Mouse (Mus musculus) hindbrain, embryonic 11.5 days (tissue): ENCODE measurements around the gene Trp53. TPM values are rescaled to one million over a fixed set of nuclear protein-coding genes. Genes with fewer than 3 reads are reported as not detected.
"Not testable (repeated sequence)": the region's sequence is repeated elsewhere in the genome, so short reads cannot be mapped to it uniquely, and the experiment has no call there.

Experiments used
- ATAC-seq: fragments of 200-750 bp; cut with Nextera tagmentation; 2 replicates; pipeline ENCODE4 v1.8.0; 2017; ENCODE audit warnings: mild to moderate bottlenecking, moderate TSS enrichment, moderate library complexity; ENCODE audit not compliant: low FRiP score
- DNase-seq: peaks from one replicate; pipeline ENCODE4 v3.0.0-alpha.2; 2015; ENCODE audit warnings: low spot score
- H3K27ac ChIP-seq: fragments of 300-500 bp; sonication (generic); 2 replicates; pipeline ENCODE4 v1.5.1; 2014; ENCODE audit warnings: mild to moderate bottlenecking, low read depth, low read length
- H3K27me3 ChIP-seq: fragments of 300-500 bp; sonication (generic); 2 replicates; pipeline ENCODE4 v1.6.1; 2014; ENCODE audit warnings: mild to moderate bottlenecking, low read length, moderate library complexity, mixed read lengths; ENCODE audit not compliant: control insufficient read depth, insufficient read depth
- H3K36me3 ChIP-seq: fragments of 300-500 bp; sonication (generic); 2 replicates; pipeline ENCODE4 v1.6.1; 2014; ENCODE audit warnings: mild to moderate bottlenecking, low read length, moderate library complexity, mixed read lengths; ENCODE audit not compliant: control insufficient read depth, insufficient read depth
- H3K4me1 ChIP-seq: fragments of 300-500 bp; sonication (generic); replicated peaks from 2 replicates; pipeline ENCODE4 v1.6.1; 2014; ENCODE audit warnings: low read length, mixed read lengths; ENCODE audit not compliant: control insufficient read depth, insufficient read depth
- H3K4me2 ChIP-seq: fragments of 300-500 bp; sonication (generic); replicated peaks from 2 replicates; pipeline ENCODE4 v1.6.1; 2014; ENCODE audit warnings: mild to moderate bottlenecking, low read depth, low read length
- H3K4me3 ChIP-seq: fragments of 300-500 bp; sonication (generic); 2 replicates; pipeline ENCODE4 v1.5.1; 2014; ENCODE audit warnings: low read depth, low read length
- H3K9ac ChIP-seq: fragments of 300-500 bp; sonication (generic); 2 replicates; pipeline ENCODE4 v1.6.1; 2014; ENCODE audit warnings: low read depth, low read length
- H3K9me3 ChIP-seq: fragments of 300-500 bp; sonication (generic); 2 replicates; pipeline ENCODE4 v1.6.1; 2016; ENCODE audit warnings: low read length; ENCODE audit not compliant: control insufficient read depth
- WGBS: fragments of 180-500 bp; shearing (Covaris S2); extraction: QIAGEN DNeasy Blood & Tissue Kit; methylation state at CpG from one replicate; pipeline ENCODE4 v1.1.7; 2014; 5-methylcytosine and 5-hydroxymethylcytosine counted together
- polyA plus RNA-seq: library from polyadenylated mRNA; unstranded; fragments of >200 nt; fragmentation: Nextera tagmentation; extraction: Ambion mirVana; gene quantifications from 2 replicates; pipeline ENCODE4 v1.2.1, GENCODE M21; 2014

Gene Trp53
- polyA plus RNA-seq, 1 experiment from 2014 or later: 159 TPM

DNA sequence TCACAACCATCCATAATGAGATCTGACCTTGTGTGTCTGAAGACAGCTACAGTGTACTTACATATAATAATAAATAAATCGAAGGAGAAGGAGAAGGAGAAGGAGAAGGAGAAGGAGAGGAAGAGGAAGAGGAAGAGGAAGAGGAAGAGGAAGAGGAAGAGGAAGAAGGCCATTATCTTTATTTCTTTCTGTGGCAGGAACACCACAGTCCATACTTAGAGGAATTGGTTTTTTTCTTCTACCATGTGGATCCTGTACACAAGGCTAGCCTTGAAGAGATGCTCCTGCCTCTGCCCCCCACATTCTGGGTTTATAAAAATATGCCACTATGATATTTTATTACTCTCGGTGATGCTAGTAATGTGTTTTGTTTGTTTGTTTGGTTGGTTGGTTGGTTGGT is 26.7 kb downstream of the Trp53 start:
- Histone ChIP-seq H3K4me3 (no peak overlapping the region), H3K27me3 (peaks cover 5% of the 10 kb centered on the region; the same call in 1 of the 2 replicates), H3K27ac (no peak overlapping the region), H3K9ac (no peak overlapping the region), H3K4me1 (peaks cover 4% of the 10 kb centered on the region; the same call in 1 of the 2 replicates), H3K4me2 (no peak overlapping the region), H3K36me3 (no peaks in the 10 kb centered on the region), H3K9me3 (no peaks in the 10 kb centered on the region)
- no peak for ATAC-seq
- 77% methylated on average over 2 of the region's 2 CpGs for WGBS
- no peak for DNase-seq

DNA sequence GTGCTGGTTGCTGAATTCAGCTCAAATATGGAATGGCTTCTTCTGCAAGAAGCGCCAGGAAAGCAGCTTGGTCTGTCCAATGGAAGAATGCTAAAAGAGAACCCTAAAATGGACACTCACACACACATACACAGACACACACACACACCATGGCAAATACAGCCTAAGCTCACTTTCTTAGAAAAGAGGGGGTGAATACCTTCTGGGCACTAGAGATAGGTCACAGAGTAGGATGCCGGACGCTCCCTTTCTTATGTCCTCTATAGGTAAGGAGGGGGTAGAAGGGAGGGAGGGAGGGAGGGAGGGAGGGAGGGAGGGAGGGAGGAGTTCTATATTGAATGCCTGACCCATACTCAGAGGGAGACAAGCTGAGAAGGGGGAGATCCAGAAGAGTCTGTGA is 28.4 kb downstream of the Trp53 start:
- Histone ChIP-seq H3K4me2 (no peak overlapping the region), H3K4me3 (no peak overlapping the region), H3K9me3 (no peaks in the 10 kb centered on the region), H3K36me3 (no peaks in the 10 kb centered on the region), H3K9ac (no peak overlapping the region), H3K4me1 (peaks cover 5% of the 10 kb centered on the region), H3K27me3 (peaks cover 5% of the 10 kb centered on the region; the same call in 1 of the 2 replicates), H3K27ac (no peak overlapping the region)
- DNase-seq (no peak), ATAC-seq (no peak)
- 96% methylated on average over 3 of the region's 3 CpGs for WGBS

DNA sequence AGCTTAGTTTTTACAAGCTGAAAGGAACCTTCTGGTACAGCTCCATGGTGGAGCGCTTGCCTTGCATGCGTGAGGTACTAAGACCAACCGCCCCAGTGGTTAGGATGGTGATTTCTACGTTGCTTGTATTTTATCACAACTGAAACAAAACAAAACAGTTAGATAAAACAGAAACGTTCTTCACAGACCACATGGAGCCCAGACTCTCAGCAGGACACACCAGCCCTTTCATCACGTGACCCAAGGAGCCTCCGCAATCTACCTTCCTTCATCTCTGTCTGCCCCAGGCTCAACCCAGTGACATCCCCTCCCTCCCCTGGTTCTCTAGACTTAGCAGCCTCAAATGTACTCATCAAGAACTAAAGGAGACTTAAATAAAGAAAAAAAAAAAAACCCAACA is 29.3 kb downstream of the Trp53 start:
- WGBS: 57% methylated on average over 7 of the region's 7 CpGs
- Histone ChIP-seq H3K9ac (no peak overlapping the region), H3K27me3 (peaks cover 3% of the 10 kb centered on the region; the same call in 1 of the 2 replicates)

DNA sequence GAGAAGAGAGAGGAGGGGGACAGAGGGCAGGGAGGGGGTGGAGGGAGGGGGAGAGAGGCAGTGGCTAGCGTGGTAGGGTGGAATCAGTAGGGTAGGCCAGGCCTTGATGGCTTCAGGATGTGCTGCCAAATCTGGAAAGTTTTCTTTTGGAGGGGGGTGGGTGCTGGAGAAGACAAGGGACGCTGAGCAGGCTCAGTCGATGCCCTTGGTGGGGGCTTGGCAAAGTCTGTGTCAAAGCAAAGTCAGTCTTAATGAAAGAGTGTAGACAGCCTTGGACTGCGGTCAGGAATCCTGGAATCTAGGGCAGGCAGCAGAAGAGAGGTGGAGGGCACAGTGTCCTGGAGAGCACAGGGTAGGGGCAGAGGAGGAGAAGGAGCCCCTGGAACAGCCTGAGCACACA is 30.7 kb downstream of the Trp53 start:
- H3K4me3 ChIP-seq: no peak overlapping the region
- H3K4me2 ChIP-seq: no peak overlapping the region
- H3K9ac ChIP-seq: no peak overlapping the region
- peaks cover 3% of the 10 kb centered on the region; the same call in 1 of the 2 replicates for H3K4me1 ChIP-seq
- no peak overlapping the region for H3K27ac ChIP-seq
- ATAC-seq (no peak), DNase-seq (no peak)
- H3K9me3 ChIP-seq: no peaks in the 10 kb centered on the region
- no peaks in the 10 kb centered on the region for H3K36me3 ChIP-seq
- 62% methylated on average over 4 of the region's 4 CpGs for WGBS
- no peaks in the 10 kb centered on the region for H3K27me3 ChIP-seq

More for the DNA sequence above, 29.3 kb downstream of the Trp53 start:
- Histone ChIP-seq H3K27ac (no peak overlapping the region), H3K36me3 (no peaks in the 10 kb centered on the region), H3K9me3 (no peaks in the 10 kb centered on the region), H3K4me1 (peaks cover 6% of the 10 kb centered on the region), H3K4me2 (no peak overlapping the region), H3K4me3 (no peak overlapping the region)
- ATAC-seq (no peak), DNase-seq (no peak)

DNA sequence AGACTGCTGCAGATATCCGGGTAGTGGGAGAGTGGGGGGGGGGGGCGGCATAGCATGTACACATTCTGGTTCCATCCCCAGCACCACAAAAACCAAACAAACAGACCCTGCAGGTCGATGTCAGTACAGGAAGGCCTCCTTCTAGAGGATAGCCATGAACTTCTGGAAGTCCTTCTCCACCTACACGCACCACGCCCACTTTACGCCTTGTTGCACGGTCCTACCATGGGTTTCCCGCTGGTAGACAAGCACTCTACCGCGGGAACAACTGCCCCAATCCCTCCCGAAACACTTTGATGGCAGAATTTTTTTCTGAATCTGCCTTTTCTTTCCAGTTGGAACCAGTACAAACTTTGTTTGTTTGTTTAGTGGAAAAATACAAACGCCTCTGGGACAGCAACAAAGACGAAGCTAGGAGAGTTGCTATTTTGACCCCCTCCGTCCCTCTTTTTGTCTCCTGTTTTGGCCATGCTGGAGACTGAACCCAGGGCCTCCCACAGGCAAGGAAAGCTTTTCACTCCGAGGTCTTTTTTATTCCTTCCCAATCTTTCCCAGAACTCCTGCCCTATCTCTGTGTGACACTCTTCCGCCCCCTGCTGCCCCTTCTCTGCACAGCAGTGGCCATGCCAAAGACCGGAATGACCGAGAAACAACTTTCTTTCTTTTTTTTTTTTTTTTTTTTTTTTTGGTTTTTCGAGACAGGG is 33.5 kb downstream of the Trp53 start:
- ATAC-seq: no peak
- Histone ChIP-seq H3K4me3 (peak overlapping the region; percentile 10; the same call in 1 of the 2 replicates), H3K4me1 (peaks cover 3% of the 10 kb centered on the region; the same call in 1 of the 2 replicates), H3K27ac (no peak overlapping the region), H3K4me2 (0 out of 2 replicates have a peak overlapping the region, but pooled peaks have one; percentile 7), H3K9me3 (no peaks in the 10 kb centered on the region), H3K9ac (0 out of 2 replicates have a peak overlapping the region, but pooled peaks have one; percentile 19), H3K36me3 (no peaks in the 10 kb centered on the region), H3K27me3 (no peaks in the 10 kb centered on the region)
- DNase-seq: peak; percentile 89
- 7% methylated on average over 19 of the region's 19 CpGs for WGBS

DNA sequence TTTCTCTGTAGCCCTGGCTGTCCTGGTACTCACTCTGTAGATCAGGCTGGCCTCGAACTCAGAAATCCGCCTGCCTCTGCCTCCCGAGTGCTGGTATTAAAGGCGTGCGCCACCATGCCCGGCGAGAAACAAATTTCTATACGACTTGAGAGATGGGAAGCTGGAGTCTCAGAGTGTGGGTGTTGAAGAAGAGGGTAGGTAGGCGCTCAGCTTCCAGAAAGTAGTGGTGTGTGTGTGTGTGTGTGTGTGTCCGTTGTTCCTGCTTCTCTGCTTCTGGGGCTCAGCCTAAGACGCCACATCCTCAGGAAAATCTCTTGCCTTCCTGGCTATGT is 34.1 kb downstream of the Trp53 start:
- H3K27ac ChIP-seq, H3K9me3 ChIP-seq, H3K4me3 ChIP-seq, H3K27me3 ChIP-seq, H3K4me1 ChIP-seq, ATAC-seq, DNase-seq, H3K36me3 ChIP-seq, H3K9ac ChIP-seq, H3K4me2 ChIP-seq: not testable (repeated sequence)
- WGBS: 52% methylated on average over 11 of the region's 11 CpGs

DNA sequence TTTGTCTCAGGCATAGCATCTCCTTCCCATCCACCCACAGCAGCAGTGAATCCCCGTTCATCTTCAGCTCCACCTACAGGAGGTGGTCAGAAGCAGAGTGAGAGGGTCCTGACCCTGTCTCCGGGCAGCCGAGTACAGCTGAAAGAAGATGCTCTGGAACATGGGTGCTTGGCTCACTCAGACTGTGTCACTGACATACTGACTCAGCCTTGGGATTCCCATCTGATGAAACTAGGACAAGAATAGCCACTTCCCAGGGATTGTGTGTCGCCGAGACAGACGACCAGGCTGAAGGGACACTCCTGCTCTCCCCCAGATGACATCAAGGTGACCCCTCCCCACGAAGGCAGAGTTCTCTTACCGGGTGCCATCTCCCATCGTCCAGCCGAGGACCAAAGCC is 36.6 kb downstream of the Trp53 start:
- Histone ChIP-seq H3K27ac (no peak overlapping the region), H3K4me3 (no peak overlapping the region), H3K9me3 (no peaks in the 10 kb centered on the region), H3K9ac (no peak overlapping the region), H3K27me3 (no peaks in the 10 kb centered on the region), H3K36me3 (no peaks in the 10 kb centered on the region), H3K4me1 (peaks cover 3% of the 10 kb centered on the region; the same call in 1 of the 2 replicates), H3K4me2 (no peak overlapping the region)
- DNase-seq: no peak
- no peak for ATAC-seq
- 42% methylated on average over 10 of the region's 10 CpGs for WGBS

DNA sequence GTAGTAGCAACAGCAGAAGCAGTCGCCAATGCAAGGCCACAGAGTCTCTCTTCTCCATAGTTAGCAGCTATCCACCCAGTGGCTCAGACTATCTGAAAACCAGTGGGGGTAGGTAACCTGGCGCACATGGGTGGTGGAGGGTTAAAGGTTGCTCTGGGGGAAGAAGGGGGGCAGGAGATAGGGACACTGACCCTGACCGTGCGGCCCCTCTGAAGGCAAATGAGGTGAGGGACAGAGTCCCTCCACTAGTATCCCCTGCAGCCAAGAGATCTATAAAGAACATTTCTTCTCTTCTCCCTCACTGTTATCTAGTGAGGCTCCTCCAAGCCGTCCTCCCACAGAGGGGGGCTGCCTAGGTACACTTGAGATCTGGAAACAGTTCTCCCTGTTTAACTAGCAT is 37.6 kb downstream of the Trp53 start, which contains the start of gene Shbg:
Gene Shbg, minus strand, starts transcription at position 101 of the 400 bp plus-strand sequence.
- Histone ChIP-seq H3K4me3 (no peak within 1 kb of the TSS), H3K27me3 (no peaks in the 10 kb centered on the region), H3K36me3 (no peaks in the 10 kb centered on the region), H3K9ac (no peak within 1 kb of the TSS), H3K9me3 (no peaks in the 10 kb centered on the region), H3K4me2 (no peak within 1 kb of the TSS), H3K27ac (no peak within 1 kb of the TSS), H3K4me1 (peaks cover 3% of the 10 kb centered on the region; the same call in 1 of the 2 replicates)
- ATAC-seq: no peak
- no peak for DNase-seq
- 78% methylated on average over 5 of the region's 5 CpGs for WGBS
